Mouse (Mus musculus) kidney, postnatal 4 days (tissue): ENCODE results near the gene Ptgs2.

ENCODE experiments used
- DNase-seq, 2 experiments: peaks; one replicate each; pipeline ENCODE4 v3.0.0; 2021; ENCODE audit warnings: mixed read lengths in 2 of 2

Ptgs2 gene

DNA sequence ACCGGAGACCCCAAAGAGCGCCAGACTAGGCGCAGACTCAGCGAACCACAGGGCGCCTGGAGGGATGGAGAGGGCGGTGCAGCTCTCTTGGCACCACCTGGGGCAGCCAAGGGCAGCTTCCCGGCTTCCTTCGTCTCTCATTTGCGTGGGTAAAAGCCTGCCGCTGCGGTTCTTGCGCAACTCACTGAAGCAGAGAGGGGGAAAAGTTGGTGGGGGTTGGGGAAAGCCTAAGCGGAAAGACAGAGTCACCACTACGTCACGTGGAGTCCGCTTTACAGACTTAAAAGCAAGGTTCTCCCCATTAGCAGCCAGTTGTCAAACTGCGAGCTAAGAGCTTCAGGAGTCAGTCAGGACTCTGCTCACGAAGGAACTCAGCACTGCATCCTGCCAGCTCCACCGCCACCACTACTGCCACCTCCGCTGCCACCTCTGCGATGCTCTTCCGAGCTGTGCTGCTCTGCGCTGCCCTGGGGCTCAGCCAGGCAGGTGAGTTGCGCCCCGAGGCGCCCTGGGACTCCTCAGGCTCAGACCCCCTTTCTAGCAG, at the start of gene Ptgs2:
TSS of gene Ptgs2 (plus strand) at position 242 of the 544 bp plus-strand sequence.
- DNase-seq: peak; percentile 54 to 72

DNA sequence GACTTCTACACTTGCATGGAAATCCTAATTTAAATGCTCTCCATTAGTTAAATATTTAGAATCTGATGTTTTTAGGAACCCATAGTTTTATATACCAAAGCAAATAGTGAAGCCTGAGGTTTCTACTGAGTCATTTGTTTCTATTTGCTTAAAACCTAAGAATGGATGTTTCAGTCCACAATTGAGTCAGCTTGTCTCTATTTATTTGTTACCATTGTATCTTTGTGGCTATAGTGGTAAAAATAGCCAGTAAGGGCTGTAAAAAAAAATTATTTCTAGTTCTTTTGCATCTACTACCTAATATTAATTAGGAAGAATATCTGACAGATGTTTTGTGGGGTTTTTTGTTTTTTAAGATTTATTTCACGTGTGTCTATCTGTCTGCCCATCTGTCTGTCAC, 49.6 kb upstream of the Ptgs2 start:
- DNase-seq: no peak

DNA sequence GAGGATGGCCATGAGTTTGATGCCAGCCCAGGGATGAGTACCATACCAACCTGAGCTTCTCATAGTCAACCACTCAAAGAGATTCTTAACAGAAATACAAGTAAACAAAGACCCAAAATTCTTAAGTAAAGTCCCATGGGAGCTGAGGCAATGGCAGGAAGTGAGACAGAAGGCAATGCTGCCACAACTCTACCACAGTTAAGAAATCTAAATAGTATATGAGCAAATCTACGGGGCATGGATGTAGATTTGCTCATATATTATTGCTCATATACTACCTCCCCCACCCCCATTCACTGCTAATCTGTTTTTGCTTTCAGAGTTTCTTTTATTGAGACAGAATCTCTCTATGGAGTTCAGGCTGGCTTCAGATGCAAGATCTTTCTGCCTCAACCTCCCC, 34.1 kb upstream of the Ptgs2 start:
- DNase-seq: no peak

DNA sequence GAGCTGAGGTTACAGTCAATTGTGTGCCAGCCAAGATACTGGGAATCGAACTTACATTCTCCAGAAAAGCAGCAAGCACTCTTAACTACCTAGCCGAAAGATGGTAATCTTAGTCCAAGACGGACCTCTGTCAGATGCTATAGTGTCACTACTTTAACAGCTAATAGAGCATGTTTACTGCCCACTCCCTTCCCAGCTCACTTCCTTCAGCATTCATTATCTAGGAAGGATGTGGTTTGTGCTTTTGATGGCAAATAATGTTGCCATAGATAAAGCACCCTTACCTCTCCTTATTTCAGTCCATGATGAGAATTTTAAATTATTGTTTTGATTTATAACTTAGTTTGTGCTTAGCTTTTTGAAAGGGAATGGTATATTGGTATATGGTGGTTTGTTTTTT, 27.0 kb upstream of the Ptgs2 start:
- no peak for DNase-seq

DNA sequence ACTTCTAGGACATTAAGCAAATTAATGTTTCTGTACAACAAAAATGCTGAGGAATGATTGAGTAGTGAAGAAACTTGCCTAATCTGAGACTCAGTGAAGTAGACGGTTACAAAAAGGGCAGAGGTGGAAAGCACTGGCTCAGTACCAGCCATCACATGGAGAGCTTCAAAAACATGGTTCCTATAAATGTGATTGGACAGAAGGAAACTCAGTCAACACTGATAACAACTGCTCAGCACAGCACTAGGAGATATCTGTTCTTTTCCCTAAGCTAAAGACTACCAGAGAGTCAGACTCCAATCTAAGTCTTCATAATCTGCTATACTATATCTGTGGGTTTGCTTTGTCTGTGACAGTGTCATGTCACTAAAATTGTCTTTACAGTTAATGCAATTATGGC, 25.2 kb upstream of the Ptgs2 start:
- DNase-seq: no peak

DNA sequence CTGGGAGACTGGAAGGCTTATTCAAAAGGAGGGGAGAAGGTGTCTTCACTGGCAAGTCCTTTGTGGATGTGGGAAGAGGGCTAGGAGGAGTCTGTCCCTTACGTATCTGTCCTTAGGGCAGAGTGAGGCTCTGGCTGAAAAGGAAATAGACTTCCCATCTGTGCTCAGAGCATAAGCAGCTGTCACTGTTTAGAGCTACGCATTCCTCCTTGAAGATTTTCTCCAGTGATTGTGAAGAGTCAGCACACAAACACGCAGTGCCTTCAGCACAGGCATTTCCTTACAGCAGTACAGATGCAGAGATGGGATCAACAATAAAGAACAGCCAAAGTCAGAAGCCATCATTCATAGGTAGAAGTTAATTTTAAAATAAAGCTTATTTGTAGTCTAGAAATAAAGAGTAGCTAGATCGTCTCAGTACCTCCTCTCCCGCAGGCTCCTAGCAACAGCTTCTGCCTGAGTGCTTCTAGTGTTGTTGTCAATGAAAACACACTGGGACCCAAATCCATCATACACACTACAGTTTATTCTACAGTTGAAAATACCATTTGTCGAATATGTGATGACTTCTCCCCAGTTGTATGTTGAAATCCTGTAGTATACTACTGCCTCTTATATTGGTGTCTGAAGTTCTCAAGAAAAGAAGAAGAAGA, 10.7 kb upstream of the Ptgs2 start:
- peak in 1 of 2 experiments; percentile 7 for DNase-seq

DNA sequence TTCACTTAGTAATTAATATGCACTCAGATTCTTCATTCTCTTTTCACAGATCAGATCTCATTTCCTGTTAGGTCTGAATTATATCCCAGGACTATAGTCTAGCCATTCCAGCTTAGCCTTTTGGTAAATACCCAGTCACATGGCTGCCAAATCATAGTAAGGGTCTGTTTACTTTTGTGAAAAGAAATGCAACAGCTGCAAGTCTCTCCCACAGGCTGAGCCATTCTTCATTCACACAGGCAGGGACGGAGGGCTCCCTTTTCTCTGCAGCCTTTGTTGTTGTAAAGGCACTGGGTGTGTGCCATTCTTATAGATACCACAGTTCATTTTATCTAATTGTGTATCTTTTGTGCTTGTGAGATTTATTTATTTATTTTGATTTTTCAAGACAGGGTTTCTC, 9.6 kb upstream of the Ptgs2 start:
- DNase-seq: no peak

DNA sequence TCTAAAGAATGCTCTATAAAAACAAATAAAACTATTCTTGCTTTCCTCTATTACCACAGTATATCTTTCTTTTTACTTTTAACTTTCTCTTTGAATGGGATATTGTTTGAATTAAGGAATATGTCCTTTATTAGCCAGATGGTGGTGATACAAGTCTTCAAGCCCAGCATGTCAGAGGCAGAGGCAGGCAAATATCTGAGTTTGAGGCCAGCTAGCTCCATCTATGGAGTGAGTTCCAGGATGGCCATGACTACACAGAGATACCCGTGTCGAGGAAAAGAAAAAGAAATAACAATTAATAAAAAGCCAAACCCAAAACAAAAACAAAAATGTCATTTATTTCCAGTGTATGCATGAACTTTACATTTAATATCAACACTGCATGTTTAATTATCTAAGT, 2.8 kb upstream of the Ptgs2 start:
- no peak for DNase-seq

DNA sequence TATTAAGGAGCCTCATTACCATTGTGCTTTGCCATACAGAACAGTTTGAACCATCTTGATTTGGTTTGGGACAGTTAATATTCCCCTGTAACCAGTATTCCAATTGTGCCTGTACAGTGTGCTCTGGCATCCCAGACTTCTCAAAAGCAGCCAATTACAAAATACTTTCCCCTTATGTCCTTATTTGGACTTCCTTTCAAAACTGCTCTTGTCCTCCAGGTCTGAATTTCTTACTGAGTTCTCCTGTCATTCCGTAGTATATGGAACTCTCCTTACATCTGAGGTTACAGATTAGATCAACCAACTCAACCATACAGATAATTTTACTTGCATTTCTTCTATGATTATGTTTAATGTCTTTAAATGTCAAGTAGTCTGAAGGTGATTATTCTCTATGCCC, 2.1 kb upstream of the Ptgs2 start:
- DNase-seq: no peak

DNA sequence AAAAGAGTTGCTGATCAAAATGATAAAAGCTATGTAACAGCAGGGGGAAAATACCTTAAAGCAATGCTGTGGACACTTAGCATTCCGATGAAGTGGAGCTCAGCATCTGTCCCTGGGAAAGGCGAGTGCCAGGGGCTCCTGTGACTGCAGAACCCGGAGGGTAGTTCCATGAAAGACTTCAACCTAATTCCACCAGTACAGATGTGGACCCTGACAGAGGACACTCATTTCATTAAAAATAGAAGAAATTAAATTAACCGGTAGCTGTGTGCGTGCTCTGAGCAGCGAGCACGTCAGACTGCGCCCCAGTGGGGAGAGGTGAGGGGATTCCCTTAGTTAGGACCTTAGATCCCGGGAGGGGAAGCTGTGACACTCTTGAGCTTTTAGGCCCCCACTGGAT, 457 bp upstream of the Ptgs2 start:
- DNase-seq: no peak

DNA sequence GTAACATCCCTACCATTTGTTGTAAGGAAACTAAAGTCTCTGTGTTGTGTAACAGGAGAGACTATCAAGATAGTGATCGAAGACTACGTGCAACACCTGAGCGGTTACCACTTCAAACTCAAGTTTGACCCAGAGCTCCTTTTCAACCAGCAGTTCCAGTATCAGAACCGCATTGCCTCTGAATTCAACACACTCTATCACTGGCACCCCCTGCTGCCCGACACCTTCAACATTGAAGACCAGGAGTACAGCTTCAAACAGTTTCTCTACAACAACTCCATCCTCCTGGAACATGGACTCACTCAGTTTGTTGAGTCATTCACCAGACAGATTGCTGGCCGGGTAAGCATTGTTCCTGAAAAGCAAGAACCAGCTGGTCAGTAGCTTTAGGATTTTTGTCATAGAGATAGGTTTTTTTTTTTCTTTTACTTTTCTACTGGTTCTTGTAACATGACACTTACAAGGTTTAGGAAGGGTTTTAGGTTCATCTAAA, 4.4 kb downstream of the Ptgs2 start:
- DNase-seq: no peak

DNA sequence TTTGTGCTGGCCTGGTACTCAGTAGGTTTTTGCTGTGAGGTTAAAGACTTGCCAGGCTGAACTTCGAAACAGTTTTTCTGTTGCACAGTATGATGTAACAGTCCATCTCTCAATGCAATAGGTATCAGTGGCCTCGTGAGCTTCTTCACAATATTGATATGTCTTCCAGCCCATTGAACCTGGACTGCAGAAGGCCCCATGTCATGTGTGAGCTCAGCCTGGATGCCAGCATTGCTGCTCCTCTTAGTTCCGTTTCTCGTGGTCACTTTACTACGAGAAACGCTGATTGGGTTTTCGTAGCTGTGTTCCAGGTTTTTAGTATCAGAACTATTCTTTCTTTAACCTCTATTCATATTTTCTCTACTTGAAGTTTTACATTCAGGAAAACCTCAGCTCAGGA, 6.9 kb downstream of the Ptgs2 start:
- no peak for DNase-seq

DNA sequence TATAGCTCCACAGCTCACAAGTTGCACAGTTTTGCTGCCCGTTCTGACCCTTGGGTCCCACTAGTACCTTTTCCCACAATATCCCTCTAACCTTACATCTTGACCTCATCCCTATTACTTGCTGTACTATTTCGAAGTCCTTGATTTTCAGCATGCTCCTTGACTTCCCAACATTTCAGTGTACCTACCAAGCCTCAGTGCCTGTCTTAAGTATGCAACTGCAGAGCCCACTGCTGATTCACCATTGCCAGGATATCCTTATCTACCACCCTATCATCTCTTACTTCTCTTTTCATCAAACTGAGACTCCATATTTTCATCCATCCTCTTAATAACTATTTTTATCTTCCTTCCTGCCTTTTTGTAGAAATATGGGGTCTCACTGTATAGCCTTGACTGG, 9.8 kb downstream of the Ptgs2 start:
- DNase-seq: no peak

DNA sequence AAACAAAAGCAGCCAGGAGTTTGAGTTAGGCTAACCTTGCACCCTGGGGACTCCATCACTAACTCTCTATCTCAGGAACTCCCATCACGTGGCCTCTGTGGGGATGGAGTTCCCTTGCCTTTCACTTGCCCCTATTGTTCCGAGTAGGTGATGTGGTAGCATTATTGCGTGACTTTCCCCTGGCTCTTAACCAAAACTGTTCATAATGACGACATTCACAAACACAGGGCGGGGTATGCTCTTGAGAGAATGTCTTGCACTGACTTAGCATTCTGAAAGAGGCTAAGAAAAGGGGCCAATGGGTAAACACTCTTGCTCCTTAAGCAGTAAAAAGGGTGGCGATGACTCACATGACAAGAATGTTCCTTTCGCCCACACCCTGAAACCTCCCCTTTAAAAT, 15.5 kb downstream of the Ptgs2 start:
- no peak for DNase-seq

DNA sequence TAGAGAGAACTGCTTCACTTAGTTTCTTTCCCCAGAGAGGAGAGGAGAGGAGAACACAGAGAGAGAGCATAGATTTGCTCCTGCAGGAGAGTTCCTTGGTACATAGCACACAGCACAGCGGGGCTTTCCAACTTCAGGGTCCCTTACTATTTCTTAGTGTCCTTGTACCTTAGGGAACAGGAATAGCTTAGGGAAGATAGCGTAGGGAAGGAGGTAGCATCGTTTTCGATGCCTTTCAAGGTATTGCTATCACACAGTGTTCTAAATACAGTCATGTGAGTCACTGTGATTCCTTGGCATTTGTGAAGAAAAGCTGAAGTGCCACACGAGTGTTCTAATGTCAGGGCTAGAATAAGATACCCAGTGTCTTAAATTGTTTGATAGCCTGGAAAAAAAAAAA, 18.5 kb downstream of the Ptgs2 start:
- DNase-seq: no peak

DNA sequence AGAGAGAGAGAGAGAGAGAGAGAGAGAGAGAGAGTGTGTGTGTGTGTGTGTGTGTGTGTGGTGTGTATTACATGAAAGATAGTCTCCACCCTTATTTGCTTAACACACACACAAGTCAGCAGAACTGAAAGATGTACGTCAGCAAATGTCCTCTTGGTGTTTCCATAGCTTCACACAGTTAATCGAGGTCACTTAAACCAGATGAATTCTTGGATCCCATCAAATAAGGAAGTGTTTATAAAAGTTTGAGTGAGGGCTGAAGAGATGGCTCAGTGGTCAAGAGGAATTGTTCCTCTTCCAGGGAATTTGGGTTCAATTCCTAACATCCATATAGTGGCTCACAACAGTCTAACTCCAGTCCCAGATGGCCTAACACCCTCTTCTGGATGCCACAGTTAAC, 25.7 kb downstream of the Ptgs2 start:
- no peak for DNase-seq

DNA sequence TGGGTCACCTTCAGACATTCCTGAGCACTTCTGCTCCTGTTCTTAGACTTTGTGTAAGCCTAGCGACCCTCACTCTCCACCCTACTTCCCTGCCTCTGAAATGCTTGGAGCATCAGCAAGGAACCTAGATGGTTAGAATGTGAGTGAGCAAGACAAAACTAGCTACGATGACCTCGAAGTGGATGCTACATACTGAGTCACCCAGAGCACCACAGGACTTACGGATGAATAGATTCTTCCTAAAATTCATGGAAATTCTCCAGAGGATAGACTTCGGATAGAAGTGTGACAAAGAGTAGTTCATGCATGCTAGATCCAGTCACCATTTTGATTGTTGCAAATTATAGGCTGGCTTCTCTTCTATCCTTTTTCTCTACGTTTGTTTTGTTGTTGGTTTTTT, 30.2 kb downstream of the Ptgs2 start:
- no peak for DNase-seq

DNA sequence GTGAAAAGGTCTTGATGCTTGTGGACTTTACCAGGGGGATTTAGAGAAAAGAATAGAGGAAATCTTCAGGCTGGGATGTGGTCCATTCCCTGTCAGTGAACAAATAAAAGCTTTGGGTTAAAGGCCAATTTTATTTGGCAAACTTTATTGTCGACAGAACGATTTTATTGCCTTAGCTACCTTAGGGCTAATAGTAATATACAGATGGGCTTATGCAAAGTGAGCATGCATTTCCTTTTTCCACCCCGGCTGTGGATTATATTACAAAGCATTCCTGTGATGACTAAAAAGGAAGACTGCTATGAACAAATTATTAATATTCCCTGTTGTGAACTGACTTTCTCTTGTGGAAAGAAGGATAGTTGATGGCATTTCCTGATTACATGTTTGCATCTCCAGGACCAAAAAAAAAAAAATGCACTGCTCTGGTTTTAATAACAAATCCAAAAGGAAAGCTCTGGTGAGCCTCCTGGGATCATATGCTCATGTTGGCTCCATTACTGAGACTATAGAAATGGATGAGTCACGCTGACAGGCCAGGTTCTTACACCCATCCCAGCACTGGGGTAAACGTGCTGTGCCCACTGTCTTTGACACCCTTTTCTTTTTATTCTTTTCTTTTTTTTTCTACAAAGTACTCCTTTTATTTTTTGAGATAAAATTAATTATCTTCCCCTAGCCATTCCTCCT, 30.9 kb downstream of the Ptgs2 start:
- DNase-seq: no peak

DNA sequence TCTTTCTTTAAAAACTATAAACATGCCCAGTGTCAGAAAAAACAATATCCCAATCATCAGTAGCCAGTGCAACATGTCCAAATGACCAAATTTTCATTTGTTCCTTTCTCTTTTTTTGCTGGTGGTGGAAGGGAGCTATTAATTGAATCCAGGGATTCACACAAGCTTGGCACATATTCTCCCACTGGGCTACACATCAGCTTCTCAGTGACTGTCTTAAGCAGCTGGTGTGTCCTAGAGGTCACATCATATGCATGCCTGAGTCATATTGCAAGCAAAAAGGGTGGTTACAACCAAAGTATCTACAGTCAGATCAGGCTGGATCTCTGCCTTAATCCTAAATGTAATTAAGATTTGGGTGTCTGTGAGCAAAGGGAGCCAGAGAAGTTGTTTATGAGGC, 35.5 kb downstream of the Ptgs2 start:
- no peak for DNase-seq

DNA sequence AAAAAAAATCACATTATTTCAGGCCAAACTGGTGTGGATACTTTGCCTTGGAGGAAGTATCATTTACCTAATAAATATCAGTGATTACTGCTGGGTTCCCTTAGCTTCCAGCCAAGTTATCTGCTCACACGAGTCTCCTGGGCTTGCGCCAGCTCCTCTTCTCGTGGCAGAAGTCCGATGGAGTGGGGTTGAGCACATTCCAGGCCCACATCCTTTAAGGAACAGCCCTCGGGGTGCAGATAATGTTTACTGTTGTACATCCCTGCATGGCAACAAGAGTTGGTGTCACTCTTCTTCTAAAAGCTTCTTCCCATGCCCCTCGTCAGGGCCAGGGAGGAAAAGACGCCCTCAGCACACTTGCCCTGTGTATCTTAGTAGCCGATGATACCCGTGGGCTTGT, 39.9 kb downstream of the Ptgs2 start:
- peak; percentile 1 to 3 for DNase-seq

DNA sequence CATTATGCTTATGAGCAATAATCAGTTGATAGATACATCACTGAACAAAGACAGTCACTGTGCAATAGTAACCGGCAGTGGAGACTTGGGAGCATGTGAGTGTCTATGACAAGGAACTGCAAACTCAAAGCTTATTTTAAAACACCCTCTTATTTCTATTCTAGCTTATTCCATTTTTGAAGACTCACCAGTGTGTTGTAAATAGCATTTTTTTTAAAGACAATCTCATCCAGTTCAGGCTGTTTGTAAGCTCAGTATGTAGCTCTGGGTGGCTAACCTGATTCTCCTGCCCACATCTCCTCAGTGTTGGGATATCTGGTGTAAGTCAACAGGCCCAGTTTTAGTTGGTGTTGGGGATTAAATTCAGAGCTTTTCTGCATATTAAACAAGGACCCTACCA, 42.1 kb downstream of the Ptgs2 start:
- DNase-seq: no peak

DNA sequence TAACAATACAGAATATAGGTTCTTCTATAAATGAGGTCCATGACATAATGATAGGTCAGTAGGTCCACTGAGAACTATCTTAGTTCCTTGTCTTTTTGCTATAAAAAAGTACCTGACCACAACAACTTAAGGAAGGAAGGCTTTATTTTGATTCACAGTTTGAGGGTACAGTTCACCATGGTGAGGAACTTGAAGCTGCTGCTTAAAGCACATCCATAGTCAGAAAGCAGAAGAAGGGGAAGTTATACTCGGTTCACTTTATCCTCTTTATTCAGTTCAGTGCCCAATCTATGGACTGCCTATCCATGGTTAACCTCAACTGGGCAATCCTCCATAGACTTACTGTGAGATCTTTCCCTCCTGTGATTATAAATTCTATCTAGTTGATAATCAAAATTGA, 43.7 kb downstream of the Ptgs2 start:
- DNase-seq: no peak

DNA sequence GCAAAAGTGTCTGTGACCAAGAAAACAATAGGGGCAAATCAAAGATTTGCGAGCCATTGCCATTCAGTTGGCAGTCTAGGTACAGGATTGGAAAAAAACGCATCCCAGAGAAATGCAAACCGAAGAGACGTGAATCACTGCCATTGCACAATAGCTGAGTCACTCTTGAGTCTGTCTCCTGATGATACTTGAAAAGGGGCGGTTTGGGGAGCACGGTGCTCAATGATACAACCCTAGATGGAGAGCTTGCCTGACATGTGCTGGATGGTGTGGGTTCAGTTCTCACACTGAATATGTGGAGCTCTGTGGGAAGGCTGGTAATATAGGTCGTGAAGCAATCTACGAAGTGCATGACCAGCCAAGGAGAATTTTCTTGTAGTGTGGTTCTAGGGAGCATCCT, 45.2 kb downstream of the Ptgs2 start:
- DNase-seq: no peak

DNA sequence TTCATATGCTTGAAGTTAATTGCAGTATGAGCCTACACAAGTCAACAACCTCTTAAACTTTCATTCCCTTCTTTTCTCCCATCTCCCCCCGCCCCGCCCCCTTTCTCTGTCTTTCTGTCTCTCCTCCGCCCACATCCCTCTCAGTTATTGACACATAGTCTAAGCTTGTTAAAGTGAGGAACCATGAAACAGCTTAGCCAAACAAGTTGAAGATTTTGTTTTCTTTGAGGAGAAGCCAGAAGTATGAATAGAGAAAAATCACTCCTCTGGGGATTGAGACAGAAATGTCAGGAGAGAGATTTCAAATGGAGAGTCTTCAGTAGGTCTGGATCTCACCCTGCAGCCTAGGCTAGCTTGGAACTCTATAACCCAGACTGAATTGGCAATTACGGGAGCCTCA, 47.4 kb downstream of the Ptgs2 start:
- no peak for DNase-seq

DNA sequence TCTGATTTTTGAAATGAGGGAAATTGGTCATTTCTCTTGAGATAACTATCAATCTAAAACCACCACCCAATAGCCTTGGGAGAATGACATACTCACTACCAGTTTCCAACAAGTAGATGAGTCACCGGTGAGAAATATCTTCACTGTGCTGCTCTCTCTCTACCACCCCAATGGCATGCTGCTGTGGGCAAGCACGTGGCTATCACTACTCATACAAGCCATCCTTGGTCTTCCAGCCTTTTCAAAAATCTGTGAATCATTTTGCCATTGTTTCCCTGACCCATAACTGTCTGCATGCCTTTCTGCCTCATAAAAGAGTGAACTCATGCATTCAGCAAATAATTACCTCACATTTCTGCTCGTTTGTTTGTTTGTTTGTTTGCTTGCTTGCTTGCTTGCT, 51.6 kb downstream of the Ptgs2 start:
- no peak for DNase-seq
